9 mouse cellular contexts compared by ENCODE assay signal in genomic region chr1:151102646-151103391, GRCm38 (mm10).
DNase-seq lines count a peak whose midpoint lies in the region; ATAC-seq and TF ChIP-seq lines count a peak whose summit lies in the region.
"Had no signal": no experiment of that assay in that cellular context is flagged by ENCODE, and none has a peak within 500 bp of the region (broad histone marks: within the 10 kb centered on the region; RNA-seq: fewer than 3 reads in every experiment).

No protein-coding gene starts in this region.

- no peak overlapping the region for H3K27ac ChIP-seq in heart, embryonic 11.5 days (ENCODE audit: low read depth, low read length)
- no peak overlapping the region for H3K27ac ChIP-seq in embryonic facial prominence, embryonic 11.5 days (replicated peaks; ENCODE audit: low read depth, low read length)
- H3K27ac ChIP-seq in intestine, embryonic 16.5 days (ENCODE audit: low read length), result peak overlapping the region; percentile 57
- H3K27ac ChIP-seq in liver, postnatal 0 days (ENCODE audit: low read depth), result 0 out of 2 replicates have a peak overlapping the region, but pooled peaks have one; percentile 17
- H3K27ac ChIP-seq in hindbrain, embryonic 11.5 days (ENCODE audit: low read depth, low read length), result no peak overlapping the region
- no peak overlapping the region for H3K27ac ChIP-seq in midbrain, embryonic 15.5 days

- no peaks in the 10 kb centered on the region for H3K27me3 ChIP-seq in heart, embryonic 11.5 days (ENCODE audit: control insufficient read depth, insufficient read depth, low read length)
- H3K27me3 ChIP-seq in embryonic facial prominence, embryonic 11.5 days (ENCODE audit: control insufficient read depth, insufficient read depth, low read length), result no peaks in the 10 kb centered on the region
- no peaks in the 10 kb centered on the region for H3K27me3 ChIP-seq in intestine, embryonic 16.5 days (replicated peaks; ENCODE audit: control insufficient read depth, insufficient read depth, low read length)
- no peaks in the 10 kb centered on the region for H3K27me3 ChIP-seq in liver, postnatal 0 days (ENCODE audit: insufficient read depth, low read length)
- H3K27me3 ChIP-seq in hindbrain, embryonic 11.5 days (ENCODE audit: control insufficient read depth, insufficient read depth, low read length), result no peaks in the 10 kb centered on the region
- H3K27me3 ChIP-seq in midbrain, embryonic 15.5 days (replicated peaks), result no peaks in the 10 kb centered on the region

- peaks cover 4% of the 10 kb centered on the region for H3K4me1 ChIP-seq in heart, embryonic 11.5 days (ENCODE audit: control insufficient read depth, insufficient read depth, low read length)
- no peaks in the 10 kb centered on the region; the same call in 1 of the 2 replicates for H3K4me1 ChIP-seq in embryonic facial prominence, embryonic 11.5 days (ENCODE audit: control insufficient read depth, insufficient read depth, low read length)
- peaks cover 10% of the 10 kb centered on the region for H3K4me1 ChIP-seq in intestine, embryonic 16.5 days (ENCODE audit: control insufficient read depth, insufficient read depth, low read length)
- H3K4me1 ChIP-seq in liver, postnatal 0 days (ENCODE audit: insufficient read depth), result peaks cover 39% of the 10 kb centered on the region
- no peaks in the 10 kb centered on the region for H3K4me1 ChIP-seq in hindbrain, embryonic 11.5 days (replicated peaks; ENCODE audit: control insufficient read depth, insufficient read depth, low read length)
- no peaks in the 10 kb centered on the region for H3K4me1 ChIP-seq in midbrain, embryonic 15.5 days

- H3K9me3 ChIP-seq in heart, embryonic 11.5 days (replicated peaks; ENCODE audit: control insufficient read depth, low read length), result no peaks in the 10 kb centered on the region
- H3K9me3 ChIP-seq in embryonic facial prominence, embryonic 11.5 days (replicated peaks; ENCODE audit: control insufficient read depth, low read length), result no peaks in the 10 kb centered on the region
- H3K9me3 ChIP-seq in intestine, embryonic 16.5 days (ENCODE audit: control insufficient read depth, low read length), result no peaks in the 10 kb centered on the region
- no peaks in the 10 kb centered on the region for H3K9me3 ChIP-seq in liver, postnatal 0 days (ENCODE audit: low read length)
- no peaks in the 10 kb centered on the region for H3K9me3 ChIP-seq in hindbrain, embryonic 11.5 days (ENCODE audit: control insufficient read depth, low read length)
- no peaks in the 10 kb centered on the region for H3K9me3 ChIP-seq in midbrain, embryonic 15.5 days
- H3K9me3 ChIP-seq: hindbrain, embryonic 10.5 days had no signal

- 75% methylated on average over 16 of the region's 16 CpGs for WGBS in heart, embryonic 11.5 days (ENCODE audit: insufficient replicate concordance)
- 51% methylated on average over 16 of the region's 16 CpGs for WGBS in embryonic facial prominence, embryonic 11.5 days
- WGBS in intestine, embryonic 16.5 days, result 59% methylated on average over 16 of the region's 16 CpGs
- WGBS in liver, postnatal 0 days (ENCODE audit: insufficient replicate concordance), result 81% methylated on average over 16 of the region's 16 CpGs
- 84% methylated on average over 16 of the region's 16 CpGs for WGBS in hindbrain, embryonic 11.5 days
- 90% methylated on average over 16 of the region's 16 CpGs for WGBS in midbrain, embryonic 15.5 days

- H3K4me2 ChIP-seq in heart, embryonic 11.5 days, result no peak overlapping the region
- no peak overlapping the region for H3K4me2 ChIP-seq in embryonic facial prominence, embryonic 11.5 days (ENCODE audit: low read depth, low read length)
- 0 out of 2 replicates have a peak overlapping the region, but pooled peaks have one; percentile 22 for H3K4me2 ChIP-seq in intestine, embryonic 16.5 days (ENCODE audit: low read depth, low read length)
- no peak overlapping the region for H3K4me2 ChIP-seq in liver, postnatal 0 days (ENCODE audit: low read depth, low read length)
- no peak overlapping the region for H3K4me2 ChIP-seq in hindbrain, embryonic 11.5 days (replicated peaks; ENCODE audit: low read depth, low read length)
- no peak overlapping the region for H3K4me2 ChIP-seq in midbrain, embryonic 15.5 days

- no peak overlapping the region for H3K9ac ChIP-seq in heart, embryonic 11.5 days (ENCODE audit: low read depth, low read length)
- H3K9ac ChIP-seq in embryonic facial prominence, embryonic 11.5 days (replicated peaks; ENCODE audit: low read length), result no peak overlapping the region
- H3K9ac ChIP-seq in intestine, embryonic 16.5 days (ENCODE audit: low read depth, low read length), result no peak overlapping the region
- no peak overlapping the region for H3K9ac ChIP-seq in liver, postnatal 0 days (replicated peaks)
- H3K9ac ChIP-seq in hindbrain, embryonic 11.5 days (ENCODE audit: low read depth, low read length), result no peak overlapping the region
- no peak overlapping the region for H3K9ac ChIP-seq in midbrain, embryonic 15.5 days

- TF ChIP-seq CTCF in liver, postnatal 0 days (IDR thresholded peaks at IDR 0.05; ENCODE audit: low read depth), result peak; percentile 63

- no peak for TF ChIP-seq EP300 in liver, postnatal 0 days (IDR thresholded peaks at IDR 0.05; ENCODE audit: low read depth)

- peak; percentile 97 for DNase-seq in heart, adult 11 months
- peak; percentile 72 for DNase-seq in embryonic facial prominence, embryonic 11.5 days (ENCODE audit: low spot score)
- no peak for DNase-seq in liver, postnatal 0 days
- no peak for DNase-seq in retina, embryonic 14.5 days (ENCODE audit: low spot score)
- no peak for DNase-seq in hindbrain, embryonic 11.5 days (ENCODE audit: low spot score)

- no peak for ATAC-seq in heart, embryonic 11.5 days (replicated peaks; ENCODE audit: insufficient number of reproducible peaks, low FRiP score, low TSS enrichment)
- ATAC-seq in embryonic facial prominence, embryonic 11.5 days (replicated peaks; ENCODE audit: insufficient number of reproducible peaks, low FRiP score, low TSS enrichment, low read depth), result peak; percentile 80
- ATAC-seq in intestine, embryonic 16.5 days, result peak; percentile 39
- ATAC-seq in liver, postnatal 0 days, result peak; percentile 46
- no peak for ATAC-seq in hindbrain, embryonic 11.5 days (ENCODE audit: low FRiP score)
- ATAC-seq in midbrain, embryonic 15.5 days (replicated peaks), result no peak

- no peaks in the 10 kb centered on the region for H3K36me3 ChIP-seq in heart, embryonic 11.5 days (ENCODE audit: control insufficient read depth, insufficient read depth, low read length)
- no peaks in the 10 kb centered on the region for H3K36me3 ChIP-seq in embryonic facial prominence, embryonic 11.5 days (replicated peaks; ENCODE audit: control insufficient read depth, insufficient read depth, low read depth, low read length)
- H3K36me3 ChIP-seq in intestine, embryonic 16.5 days (ENCODE audit: control insufficient read depth, insufficient read depth, low read length), result no peaks in the 10 kb centered on the region
- no peaks in the 10 kb centered on the region for H3K36me3 ChIP-seq in liver, postnatal 0 days (replicated peaks; ENCODE audit: insufficient read depth, low read length)
- H3K36me3 ChIP-seq in hindbrain, embryonic 11.5 days (ENCODE audit: control insufficient read depth, insufficient read depth, low read length), result no peaks in the 10 kb centered on the region
- H3K36me3 ChIP-seq in midbrain, embryonic 15.5 days (replicated peaks), result no peaks in the 10 kb centered on the region
- H3K36me3 ChIP-seq: hindbrain, embryonic 10.5 days had no signal

- H3K4me3 ChIP-seq in heart, embryonic 11.5 days (ENCODE audit: low read depth, low read length), result no peak overlapping the region
- H3K4me3 ChIP-seq in embryonic facial prominence, embryonic 11.5 days (ENCODE audit: low read depth, low read length), result no peak overlapping the region
- H3K4me3 ChIP-seq in intestine, embryonic 16.5 days (ENCODE audit: low read length), result peak overlapping the region; percentile 9; the same call in 1 of the 2 replicates
- H3K4me3 ChIP-seq in liver, postnatal 0 days (ENCODE audit: low read depth, low read length), result no peak overlapping the region
- no peak overlapping the region for H3K4me3 ChIP-seq in hindbrain, embryonic 11.5 days (ENCODE audit: low read depth, low read length)
- H3K4me3 ChIP-seq in midbrain, embryonic 15.5 days, result no peak overlapping the region
- H3K4me3 ChIP-seq: hindbrain, embryonic 10.5 days had no signal

Comparison
In these comparisons a context has a peak if more than half of its experiments do, and no peak if none do; other contexts are left out.
1. DNase-seq: peak in heart, adult 11 months (single experiment) and embryonic facial prominence, embryonic 11.5 days (single experiment); none in liver, postnatal 0 days (single experiment), retina, embryonic 14.5 days (single experiment) and hindbrain, embryonic 11.5 days (single experiment).
2. ATAC-seq: peak in embryonic facial prominence, embryonic 11.5 days (single experiment), intestine, embryonic 16.5 days (single experiment) and liver, postnatal 0 days (single experiment); none in heart, embryonic 11.5 days (single experiment), hindbrain, embryonic 11.5 days (single experiment) and midbrain, embryonic 15.5 days (single experiment).
3. H3K27ac ChIP-seq: peak in intestine, embryonic 16.5 days (single experiment) and liver, postnatal 0 days (single experiment); none in heart, embryonic 11.5 days (single experiment), embryonic facial prominence, embryonic 11.5 days (single experiment), hindbrain, embryonic 11.5 days (single experiment) and midbrain, embryonic 15.5 days (single experiment).